Mouse (Mus musculus) cerebellum, postnatal 10 days (tissue): ENCODE measurements at regions not wholly inside any gene's neighbourhood (a gene's known extent, or its start where the extent isn't known, plus 50 kb on each side); places are given as distances from the start of the nearest gene placed in this dataset.

Experiments
- DNase-seq, 2 experiments: peaks; one replicate each; pipeline ENCODE4 v3.0.0; 2021; ENCODE audit warnings: mixed read lengths in 2 of 2

DNA sequence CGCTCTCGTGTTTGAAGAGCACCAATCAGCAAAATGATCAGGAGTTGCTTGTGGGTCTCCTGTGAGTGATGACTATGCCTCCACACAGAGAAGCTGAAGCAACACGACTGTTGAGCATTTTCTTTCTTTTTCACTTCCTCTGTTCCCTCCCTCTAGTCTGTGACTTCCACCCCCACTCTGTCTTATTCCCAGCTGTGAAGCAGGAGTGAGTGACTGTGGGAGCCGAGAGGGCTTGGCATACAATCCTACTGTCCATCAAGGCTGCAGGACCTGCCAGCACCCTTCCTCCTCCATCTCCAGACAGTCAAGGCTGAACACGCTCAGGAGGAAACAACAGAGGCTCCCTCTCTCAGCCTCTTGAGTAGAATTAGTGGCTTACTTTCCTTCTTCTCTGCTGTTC lies 401.3 kb downstream of the Plcl1 start:
- peak; percentile 1 to 4 for DNase-seq

DNA sequence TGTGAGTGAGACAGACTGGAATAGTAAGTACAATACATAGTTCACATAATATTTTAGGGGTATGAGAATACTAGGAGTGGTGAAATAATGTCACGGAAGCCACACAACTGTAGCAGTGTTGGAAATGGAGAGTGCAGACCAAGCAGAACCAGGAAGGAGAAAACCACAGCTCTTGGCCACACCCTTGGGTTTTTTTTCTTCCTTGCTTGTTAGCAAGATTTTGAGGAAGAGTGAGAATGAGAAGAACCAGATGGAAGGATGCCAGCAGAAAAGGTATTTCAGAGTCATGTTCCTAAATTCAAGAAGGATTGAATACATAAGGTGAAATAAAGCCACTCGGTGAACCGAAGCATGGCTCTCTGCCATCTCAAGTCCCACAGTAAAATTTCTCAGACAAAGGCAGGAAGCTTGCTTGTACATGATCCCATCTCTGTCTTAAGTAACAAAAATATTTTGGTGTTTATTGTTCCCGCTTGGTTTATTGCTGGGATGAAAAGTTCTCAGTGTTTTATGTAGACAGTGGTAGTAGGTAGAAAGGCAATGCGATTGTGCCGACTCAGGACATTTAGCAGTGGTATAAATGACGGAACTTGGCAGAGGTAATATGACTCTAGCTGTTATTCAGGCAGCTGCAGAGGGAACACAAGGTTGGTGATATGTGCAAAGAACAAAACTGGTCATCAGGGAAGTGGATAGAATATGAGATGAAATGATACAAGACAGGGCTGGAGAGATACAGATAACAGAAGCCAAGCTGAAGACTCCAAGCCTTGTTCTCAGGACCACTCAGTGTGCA lies 403.2 kb downstream of the Plcl1 start:
- no peak for DNase-seq

DNA sequence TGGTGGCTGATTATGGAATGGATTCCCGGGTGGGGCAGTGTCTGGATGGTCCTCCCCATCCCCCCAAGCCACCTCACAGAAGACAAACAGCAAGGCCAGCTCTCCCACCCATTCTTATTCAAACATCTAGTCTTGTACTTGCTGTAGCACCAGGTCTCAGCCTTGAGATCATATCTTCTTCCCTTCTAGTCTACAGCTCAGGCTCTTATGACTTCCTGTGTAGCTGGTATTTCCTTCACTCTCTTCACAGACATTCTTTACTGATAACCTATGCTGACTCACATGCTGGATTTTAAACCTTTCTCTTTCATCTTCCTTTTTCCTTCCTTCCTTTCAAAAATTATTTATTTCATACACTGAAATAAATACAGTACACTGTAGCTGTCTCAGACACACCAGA lies 406.8 kb downstream of the Plcl1 start:
- no peak for DNase-seq

DNA sequence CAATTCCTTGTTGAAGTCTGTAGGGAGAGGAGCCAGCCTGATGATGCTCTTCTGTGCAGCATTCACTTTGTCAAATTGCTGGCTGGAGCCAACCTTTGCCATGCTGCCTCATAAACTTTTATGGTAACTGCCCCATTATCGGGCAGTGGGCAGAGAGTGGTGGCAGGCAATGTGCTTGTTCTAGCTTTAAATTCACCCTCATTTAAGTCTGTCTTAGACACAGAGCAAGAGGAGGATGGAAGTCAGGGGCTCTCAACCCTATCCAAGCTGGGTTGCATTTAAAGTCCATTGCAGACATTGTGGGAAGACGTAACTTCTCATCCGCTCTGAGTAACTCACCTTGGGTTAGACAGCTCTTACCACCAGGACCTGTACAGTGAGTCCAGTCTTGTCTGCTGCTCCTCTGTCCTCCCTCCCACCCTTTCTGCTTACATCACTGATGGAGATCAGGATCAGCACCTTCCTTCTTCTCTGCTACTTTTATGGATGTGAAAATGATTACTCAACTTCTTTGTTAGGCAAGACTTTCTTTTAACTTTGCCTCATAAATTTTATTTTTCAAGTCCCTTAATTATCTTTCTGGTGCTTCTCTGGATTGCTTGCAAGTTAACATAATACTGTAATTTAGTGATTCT lies 415.3 kb downstream of the Plcl1 start:
- no peak for DNase-seq

DNA sequence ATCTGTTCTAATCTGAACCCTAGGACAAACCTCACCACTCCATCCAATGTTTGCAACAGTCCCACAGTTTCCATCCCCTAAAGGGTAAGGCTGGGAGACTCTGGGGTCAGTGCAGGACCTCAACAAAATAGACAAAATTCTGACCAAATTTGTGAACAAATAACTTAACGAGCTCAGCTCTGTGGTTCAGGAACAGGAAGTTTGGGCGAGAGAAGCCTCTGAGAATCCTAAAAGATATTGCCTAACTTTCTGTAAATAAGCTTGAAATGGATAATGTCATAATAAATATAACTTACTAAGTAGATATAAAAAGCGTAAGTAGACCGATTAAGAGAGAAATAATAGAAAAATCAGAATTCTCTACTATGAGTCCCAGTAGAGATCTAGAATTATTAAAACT lies 416.9 kb downstream of the Plcl1 start:
- DNase-seq, result no peak

DNA sequence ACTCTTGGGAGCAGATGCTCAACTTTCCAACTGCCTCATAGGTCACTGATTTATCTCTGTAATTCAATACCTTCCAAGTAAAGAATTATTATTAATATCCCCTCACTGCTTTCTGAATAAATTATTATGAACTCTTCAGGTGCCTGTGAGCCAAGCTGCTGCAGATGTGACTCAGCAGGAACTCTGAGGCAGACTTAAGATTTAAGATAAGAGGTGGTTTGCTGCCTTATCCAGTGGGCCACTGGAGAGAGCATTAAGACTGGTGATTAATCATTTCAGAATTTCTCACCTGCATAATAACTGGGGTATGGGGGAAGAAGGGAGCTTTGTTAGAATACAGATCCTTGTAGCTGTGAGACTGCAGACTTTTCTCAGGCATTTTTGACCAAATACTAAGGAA lies 421.5 kb downstream of the Plcl1 start:
- no peak for DNase-seq

DNA sequence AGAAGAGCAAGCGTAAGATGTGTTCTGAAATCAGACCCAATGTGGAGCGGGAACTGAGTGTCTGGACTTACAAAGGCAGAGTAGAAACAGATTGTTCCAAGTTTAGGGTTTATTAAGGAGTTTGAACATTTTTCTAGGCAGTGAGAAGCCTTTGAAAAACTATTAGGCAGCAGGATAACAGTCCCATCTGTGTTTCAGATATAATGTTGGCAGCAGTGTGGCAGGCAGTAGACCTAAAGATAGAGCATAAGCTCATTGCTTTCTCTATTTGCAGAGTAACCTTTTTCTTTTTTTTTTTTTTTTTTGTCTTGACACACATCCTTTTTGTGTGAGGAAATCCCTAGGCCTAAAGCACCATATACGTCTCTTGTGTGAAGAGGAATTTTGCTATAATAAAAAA lies 429.6 kb downstream of the Plcl1 start:
- DNase-seq, result no peak

DNA sequence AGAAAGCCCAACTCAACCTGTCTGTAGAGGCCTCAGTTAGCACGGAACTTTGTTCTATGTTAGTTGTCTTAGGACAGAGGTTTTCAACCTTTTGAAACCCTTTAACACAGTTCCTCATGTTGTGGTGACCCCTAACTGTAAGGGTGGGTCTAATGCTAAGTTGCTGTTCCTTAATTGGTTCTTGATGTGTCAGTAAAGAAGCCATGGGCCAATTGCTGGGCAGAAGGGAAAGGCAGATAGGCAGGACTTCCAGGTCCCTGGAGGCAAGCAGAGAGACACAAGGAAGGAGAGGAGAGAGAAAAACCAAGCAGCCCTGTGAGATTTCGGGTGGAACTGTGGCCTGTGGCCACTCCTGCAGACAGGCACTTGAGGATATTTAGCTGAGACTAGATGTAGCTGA lies 431.0 kb downstream of the Plcl1 start:
- DNase-seq, result no peak

DNA sequence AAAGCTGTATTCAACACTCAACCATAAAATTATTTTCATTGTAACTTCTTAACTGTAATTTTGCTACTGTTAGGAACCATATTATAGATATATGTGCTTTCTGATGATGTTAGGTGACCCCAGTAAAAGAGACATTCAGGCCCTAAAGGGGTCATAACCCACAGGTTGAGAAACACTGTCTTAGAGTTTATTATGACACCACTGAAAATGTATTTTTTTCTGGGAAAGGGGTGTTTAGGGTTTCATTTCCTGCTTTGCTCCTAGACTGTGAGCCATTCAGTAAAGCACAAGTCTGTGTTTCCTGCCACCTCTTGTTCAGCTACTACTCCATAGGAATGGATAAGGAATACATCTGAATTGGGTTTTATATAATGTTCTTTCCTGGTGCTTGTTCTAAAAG lies 431.6 kb downstream of the Plcl1 start:
- DNase-seq, result no peak

DNA sequence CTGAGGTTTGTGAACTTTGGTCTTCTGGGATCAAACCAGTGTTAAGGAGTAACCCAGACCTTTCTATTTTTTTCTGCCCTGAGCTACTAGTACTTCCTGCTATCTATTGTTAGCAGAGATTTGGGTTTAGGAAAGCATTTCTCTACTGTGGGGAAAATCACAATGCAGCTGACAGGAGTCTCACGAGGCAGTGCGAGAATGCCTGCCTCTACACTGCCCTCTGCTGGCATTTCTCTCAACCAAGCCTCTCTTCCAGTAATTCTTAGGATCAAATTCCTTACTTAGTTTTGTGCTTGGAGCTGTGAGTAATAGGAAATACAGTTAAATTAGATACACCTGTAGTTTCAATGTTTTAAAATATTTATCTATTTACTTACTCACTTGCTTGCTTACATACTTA lies 432.4 kb downstream of the Plcl1 start:
- peak; percentile 84 to 87 for DNase-seq

DNA sequence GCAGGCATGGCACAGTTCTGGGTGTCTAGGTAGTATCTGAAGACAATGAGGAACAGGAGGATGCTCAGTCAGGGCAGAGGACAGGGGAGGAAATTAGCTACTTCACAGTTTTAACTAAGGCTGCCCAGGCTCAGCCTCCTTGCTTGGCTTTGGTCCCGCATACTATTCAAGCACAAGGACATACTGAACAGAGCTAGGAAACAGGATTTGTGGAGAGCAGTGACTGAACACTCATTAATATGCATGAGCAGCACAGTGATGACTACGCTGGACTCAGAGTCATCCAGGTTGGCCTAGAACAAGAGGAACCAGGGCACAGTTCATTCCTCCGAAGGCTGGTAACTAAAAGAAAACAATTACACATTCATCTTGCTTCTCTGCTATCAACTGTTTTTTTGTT lies 443.1 kb downstream of the Plcl1 start:
- no peak for DNase-seq

DNA sequence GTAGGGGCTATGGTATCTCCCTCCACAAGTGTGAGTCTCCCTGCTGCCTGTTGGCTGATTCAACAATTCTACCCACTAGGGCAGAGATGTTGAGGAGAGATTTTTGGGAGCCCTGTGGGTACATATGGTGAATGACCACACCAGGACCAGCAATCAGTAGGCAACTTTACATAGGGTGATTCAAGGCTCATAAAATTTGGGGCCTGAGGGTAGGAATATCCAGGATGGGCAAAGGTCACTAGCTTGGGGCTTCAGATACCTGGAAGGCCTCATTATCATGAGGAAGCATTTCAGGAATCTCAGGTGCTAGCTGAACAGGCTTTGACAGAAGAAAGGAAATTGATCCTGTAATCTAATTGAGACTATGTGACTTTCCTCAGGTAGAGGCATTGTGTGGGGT lies 446.6 kb downstream of the Plcl1 start:
- DNase-seq, result no peak

DNA sequence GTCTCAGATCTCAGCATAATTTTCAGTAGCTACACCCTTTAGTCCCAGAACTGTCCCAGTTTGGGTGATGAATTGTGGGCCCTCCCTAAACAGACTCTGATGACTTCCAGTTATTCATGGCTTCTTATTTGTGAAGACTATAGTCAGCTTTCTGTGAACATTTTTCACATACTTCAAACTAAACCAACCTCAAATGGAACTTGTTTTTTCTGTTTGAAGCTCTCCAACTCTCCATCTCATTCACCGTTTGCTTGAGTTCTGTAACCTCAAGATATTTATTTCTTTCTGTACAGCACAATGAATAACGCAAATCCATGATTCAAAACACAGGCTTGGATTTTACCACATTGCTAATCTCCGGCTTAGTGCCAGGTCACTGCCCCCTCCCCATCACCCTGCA lies 453.4 kb downstream of the Plcl1 start:
- no peak for DNase-seq

DNA sequence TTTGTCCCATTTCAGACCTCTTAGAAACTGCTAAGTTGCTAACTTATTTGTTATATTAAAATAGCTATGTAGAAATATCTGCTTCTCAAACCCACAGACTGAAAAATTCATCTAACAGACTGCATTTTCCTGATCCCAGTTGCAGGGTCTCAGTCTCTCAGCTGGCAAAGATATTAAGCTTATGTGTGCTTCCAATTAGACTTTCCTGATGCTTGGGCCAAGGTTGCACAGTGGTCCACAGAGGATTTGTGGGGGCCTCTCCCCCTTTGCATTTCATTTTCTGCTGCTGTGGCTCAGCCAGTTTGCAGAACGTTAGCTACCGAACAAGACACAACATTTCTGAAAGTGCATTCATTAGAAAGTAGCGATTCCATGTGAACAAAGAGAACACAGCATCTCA lies 457.4 kb downstream of the Plcl1 start:
- DNase-seq, result peak in 1 of 2 experiments; percentile 12

DNA sequence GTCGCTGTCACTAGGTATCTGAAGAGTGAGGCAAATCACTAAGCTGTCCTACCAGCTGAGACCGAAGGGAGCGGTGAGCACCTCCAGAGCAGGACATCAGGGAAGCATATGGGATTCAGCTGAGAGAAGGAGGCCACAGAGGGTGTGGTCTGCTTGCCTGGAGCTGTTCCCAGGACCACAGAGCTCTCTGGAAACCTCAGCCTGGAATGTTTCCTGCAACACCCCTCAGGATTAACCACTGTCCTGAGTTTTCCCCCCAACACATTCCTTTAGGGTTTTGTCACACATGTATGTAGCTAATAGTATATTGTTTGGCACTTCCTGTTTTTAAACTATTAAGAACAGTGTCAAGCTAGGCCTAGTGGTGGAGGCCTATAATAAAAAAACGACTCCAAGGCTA lies 459.6 kb downstream of the Plcl1 start:
- DNase-seq, result no peak

DNA sequence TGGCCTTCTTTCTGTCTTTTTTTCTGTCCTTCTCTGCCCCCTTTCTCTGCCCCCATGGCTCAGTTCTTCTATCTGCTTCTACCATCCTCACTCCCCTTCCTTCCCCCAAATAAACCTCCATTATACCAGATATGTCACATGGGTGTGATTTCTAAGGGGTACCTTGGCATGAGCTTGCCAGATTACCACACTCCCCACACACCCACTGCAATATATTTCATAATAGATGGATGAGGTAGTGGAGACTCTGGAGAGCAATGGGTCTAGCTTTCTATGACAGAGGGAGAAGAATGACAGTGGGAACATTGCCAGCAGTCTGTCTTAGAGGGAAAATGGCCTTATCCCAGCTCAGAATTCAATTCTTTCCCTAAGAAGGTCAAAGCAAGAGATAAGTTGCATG lies 461.0 kb downstream of the Plcl1 start:
- DNase-seq, result no peak

DNA sequence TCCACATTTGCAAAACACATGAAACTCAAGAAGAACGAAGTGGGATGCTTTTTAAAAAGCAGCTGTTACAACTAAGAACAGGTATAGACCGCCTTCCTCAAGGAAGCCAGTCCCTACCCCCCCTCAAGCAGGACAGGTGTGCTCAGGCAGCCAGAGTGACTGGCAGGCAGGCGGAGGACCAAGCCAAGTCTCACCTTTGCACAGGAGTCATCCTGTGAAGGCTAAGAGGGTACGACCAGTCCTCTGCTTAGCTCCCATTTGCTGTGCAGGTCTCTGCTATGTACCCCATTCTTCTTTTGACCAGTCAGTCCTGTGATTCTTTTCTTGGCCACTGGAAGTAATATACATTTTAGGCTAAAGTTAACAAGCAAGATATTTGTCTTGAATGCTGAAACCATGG lies 467.9 kb downstream of the Plcl1 start:
- DNase-seq, result no peak

DNA sequence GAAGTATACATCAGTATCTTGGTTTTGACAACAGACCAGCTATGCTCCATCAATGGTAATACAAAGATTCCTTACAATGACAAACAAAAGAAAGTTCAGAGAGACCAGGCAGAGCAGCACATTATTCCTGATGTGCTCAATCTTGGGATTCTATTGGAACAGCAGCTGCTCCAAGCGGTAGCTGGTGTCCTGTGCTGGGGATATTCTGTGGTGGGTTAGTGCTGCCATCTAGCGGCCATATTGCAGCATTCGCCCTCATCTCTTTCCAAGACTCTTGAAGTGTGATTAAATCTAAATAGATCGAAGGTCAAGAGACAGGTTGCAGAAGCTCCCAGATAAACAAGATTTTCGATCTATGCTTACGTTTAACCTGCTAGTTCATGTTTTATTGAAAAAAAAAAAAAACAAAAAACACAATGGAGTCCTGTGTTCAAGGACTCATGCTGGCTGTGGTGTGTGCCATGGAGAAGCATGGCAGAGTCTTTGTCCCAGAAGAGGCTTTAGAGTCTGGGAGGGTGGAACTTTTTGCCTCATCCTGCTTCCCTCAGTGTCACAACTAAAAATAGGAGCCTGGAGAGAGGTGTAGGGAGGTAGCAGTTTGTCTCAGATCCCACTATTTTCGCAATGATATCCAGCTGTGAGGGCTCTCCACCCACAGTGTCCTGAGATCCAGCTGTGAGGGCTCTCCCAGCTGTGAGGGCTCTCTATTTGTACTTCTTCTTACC lies 468.6 kb downstream of the Plcl1 start:
- peak; percentile 84 to 86 for DNase-seq

DNA sequence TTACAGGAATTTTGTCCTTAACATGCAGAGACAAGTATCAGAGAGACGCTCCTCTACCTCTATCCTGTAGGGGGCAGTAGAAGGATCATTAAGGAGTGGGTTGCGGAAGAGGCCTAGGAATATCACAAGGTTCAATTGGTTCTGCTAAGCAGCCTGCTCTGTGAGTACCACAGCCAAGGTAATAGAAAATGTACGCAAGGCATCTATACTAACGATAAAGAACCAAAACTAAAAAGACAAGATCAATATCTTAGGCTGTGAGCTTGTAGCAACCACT lies 469.1 kb downstream of the Plcl1 start:
- peak; percentile 24 to 55 for DNase-seq

DNA sequence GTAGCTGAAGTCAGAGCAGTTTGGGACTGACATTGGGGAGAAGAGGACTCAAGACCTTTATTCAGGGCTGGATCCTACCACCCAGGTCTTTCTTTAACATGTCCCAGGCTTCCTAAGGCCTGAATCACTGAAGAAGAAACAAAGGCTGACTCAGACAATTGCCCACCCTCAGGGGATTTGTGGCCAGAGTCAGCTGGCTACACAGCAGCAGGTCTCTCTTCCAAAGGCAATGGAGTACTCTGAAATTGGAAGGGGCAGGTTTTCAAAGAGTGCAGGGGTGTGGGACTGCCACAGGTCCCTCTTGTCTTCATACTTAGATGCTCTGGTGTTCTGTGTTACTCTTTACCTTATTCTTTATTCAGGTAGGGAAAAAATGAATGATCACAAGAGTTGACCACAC lies 478.9 kb downstream of the Plcl1 start:
- no peak for DNase-seq

DNA sequence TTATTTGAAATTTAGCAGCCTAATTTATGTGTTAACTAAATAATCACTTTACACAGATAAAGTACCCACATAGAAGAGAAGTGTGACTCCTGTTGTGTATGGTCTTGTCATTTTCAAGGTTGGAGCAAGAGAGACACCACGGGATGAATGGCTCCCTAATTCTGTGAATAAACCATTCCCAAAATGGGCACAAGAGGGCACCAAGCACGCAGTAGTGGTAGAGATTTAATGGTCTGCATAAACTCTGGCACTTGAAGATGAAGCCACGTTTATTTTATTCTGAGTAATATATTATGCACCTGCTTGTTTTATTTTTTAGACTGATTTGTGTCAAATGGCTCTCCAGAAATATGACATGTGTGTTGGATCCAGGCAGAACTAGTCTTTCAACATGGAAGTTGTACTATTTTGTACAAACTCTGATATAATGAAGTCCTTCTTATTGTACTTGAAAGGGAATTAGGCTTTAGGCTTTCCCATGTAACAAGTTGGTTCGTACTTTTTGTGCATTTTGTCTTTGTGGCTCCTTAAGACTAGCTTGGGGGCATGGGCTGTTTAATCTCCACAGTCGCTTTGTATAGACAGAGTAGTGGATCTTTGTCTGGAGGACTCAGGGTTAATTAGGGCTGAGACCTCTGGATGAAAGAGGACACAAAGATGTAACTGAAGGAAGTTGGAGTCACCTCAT lies 480.8 kb downstream of the Plcl1 start:
- peak; percentile 84 to 87 for DNase-seq

DNA sequence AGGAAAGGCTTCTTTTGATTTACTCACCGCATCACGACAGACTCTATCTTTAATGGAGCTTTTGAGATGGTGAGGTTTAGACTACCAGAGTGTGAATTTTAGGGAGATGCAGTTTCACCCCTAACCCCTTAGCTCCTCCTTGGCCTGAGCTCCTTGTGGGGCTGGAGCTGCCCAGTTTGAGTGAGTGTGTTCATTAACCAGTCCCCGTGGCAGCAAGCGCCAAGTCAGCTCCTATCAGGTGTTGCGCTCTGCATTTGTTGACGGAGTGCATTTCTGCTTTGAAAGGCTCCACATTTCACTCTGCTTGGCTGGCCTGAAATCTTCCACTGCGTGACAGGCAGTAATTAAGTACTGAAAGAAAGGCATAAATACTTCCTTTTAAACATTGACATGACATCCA lies 481.7 kb downstream of the Plcl1 start:
- no peak for DNase-seq

DNA sequence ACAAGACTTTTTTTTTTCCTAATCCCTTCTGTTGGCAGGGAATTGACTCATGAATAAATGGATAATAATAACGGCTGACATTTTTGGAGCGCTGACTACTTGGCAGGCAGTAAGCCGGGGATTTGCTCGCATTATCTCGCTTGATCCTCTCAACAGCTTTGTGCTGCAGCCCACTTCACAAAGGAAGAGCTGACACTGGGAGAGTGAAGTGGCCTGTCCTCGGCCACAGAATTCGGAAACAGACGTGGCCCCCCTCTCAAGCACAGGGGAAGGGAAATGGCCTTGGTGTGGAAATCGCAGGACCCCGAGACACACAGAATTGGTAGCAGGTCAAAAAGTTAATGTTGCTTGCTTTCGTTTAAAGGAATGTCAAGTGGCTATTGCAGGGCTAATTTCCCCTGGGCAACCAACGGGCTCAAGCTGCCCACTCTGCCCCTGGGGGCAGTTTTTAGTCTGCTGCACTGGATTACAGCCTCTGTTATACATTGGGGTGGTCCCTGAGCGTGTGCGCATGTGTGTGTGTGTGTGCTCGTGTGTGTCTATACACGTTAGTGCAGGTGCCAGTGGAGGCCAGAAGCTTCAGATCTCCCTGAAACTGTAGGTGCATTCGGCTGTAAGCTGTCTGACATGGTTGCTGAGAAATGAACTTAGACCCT lies 483.1 kb downstream of the Plcl1 start:
- DNase-seq, result peak; percentile 70 to 72
